Mouse (Mus musculus) macrophage (primary cell): ENCODE results near the gene B9d1. TPM values are rescaled to one million over a fixed set of nuclear protein-coding genes. Genes with fewer than 3 reads are reported as not detected.

Source experiments
- H3K27ac ChIP-seq: fragments of 350-480 bp; formaldehyde crosslinking; 2 replicates; pipeline ENCODE4 v1.9.0; 2021
- H3K36me3 ChIP-seq: fragments of 350-480 bp; formaldehyde crosslinking; 2 replicates; pipeline ENCODE4 v1.9.0; 2021; ENCODE audit errors: inconsistent target
- H3K4me3 ChIP-seq: fragments of 350-480 bp; formaldehyde crosslinking; 2 replicates; pipeline ENCODE4 v1.9.0; 2021; ENCODE audit errors: inconsistent target
- H3K79me2 ChIP-seq: fragments of 350-480 bp; formaldehyde crosslinking; 2 replicates; pipeline ENCODE4 v1.9.0; 2021; ENCODE audit errors: inconsistent target
- WGBS: methylation state at CpG from one replicate; pipeline ENCODE4 v1.1.7; 2026; ENCODE audit warnings: inconsistent platforms; ENCODE audit not compliant: missing documents; 5-methylcytosine and 5-hydroxymethylcytosine counted together
- polyA plus RNA-seq: library from polyadenylated mRNA; stranded (reverse); fragments of 250-400 nt; gene quantifications from 3 replicates; pipeline ENCODE4 v1.2.4, GENCODE M21; 2018; ENCODE audit warnings: inconsistent platforms

B9d1 gene
- polyA plus RNA-seq, 1 experiment from 2014 or later = 0.59 TPM

GRCm38 (mm10) chr11:61484613-61485540, 20.1 kb upstream of the B9d1 start, which contains the start of gene Mfap4:
Gene Mfap4 (plus strand): TSS chr11:61485431.
- H3K36me3 ChIP-seq = peaks cover 10% of the 10 kb centered on the region
- no peaks in the 10 kb centered on the region for H3K79me2 ChIP-seq
- no peak within 1 kb of the TSS for H3K27ac ChIP-seq
- no peak within 1 kb of the TSS for H3K4me3 ChIP-seq
- 89% methylated on average over 20 of the region's 20 CpGs for WGBS

GRCm38 (mm10) chr11:61485541-61486457, 19.1 kb upstream of the B9d1 start:
- Histone ChIP-seq H3K27ac (no peak overlapping the region), H3K4me3 (no peak overlapping the region), H3K79me2 (peaks cover 4% of the 10 kb centered on the region; the same call in 1 of the 2 replicates), H3K36me3 (peaks cover 17% of the 10 kb centered on the region)
- 90% methylated on average over 22 of the region's 22 CpGs for WGBS

DNA sequence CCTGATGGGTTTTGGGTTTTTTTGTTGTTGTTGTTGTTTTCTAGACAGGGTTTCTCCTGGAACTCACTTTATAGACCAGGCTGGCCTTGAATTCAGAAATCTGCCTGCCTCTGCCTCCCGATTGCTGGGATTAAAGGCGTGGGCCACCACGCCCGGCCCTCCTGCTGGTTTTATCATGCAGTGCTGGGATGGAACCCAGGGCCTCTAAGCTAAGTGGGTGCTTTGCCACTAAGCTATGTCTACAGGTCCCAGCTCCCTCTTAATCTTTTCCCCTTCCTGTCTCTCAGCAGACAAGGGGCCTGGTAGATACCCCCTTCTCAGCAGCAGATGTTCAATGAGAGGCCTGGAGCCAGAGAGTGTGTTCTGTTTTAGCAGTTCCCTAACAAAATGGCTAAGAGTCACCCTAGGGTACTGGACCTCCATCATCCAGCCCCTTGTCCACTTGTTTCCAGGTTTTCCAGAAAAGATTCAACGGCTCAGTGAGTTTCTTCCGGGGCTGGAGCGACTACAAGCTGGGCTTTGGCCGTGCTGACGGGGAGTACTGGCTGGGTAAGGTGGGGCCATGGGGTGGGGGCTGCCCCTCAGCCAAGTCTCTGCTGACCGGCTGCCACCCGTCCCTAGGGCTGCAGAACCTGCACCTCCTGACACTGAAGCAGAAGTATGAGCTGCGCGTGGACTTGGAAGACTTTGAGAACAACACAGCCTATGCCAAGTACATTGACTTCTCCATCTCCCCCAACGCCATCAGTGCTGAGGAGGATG, 18.3 kb upstream of the B9d1 start:
- H3K36me3 ChIP-seq = peaks cover 25% of the 10 kb centered on the region
- H3K79me2 ChIP-seq = peaks cover 12% of the 10 kb centered on the region; the same call in 1 of the 2 replicates
- 94% methylated on average over 14 of the region's 14 CpGs for WGBS
- H3K4me3 ChIP-seq = no peak overlapping the region
- no peak overlapping the region for H3K27ac ChIP-seq

GRCm38 (mm10) chr11:61487401-61487800, 17.5 kb upstream of the B9d1 start:
- 78% methylated on average over 2 of the region's 2 CpGs for WGBS

GRCm38 (mm10) chr11:61487936-61488335, 17.0 kb upstream of the B9d1 start:
- Histone ChIP-seq H3K4me3 (no peak overlapping the region), H3K27ac (no peak overlapping the region), H3K79me2 (peaks cover 25% of the 10 kb centered on the region), H3K36me3 (peaks cover 34% of the 10 kb centered on the region)
- WGBS = 93% methylated on average over 7 of the region's 7 CpGs

More at GRCm38 (mm10) chr11:61487401-61487800, 17.5 kb upstream of the B9d1 start:
- no peak overlapping the region for H3K27ac ChIP-seq
- H3K4me3 ChIP-seq = no peak overlapping the region
- peaks cover 20% of the 10 kb centered on the region for H3K79me2 ChIP-seq
- H3K36me3 ChIP-seq = peaks cover 33% of the 10 kb centered on the region

DNA sequence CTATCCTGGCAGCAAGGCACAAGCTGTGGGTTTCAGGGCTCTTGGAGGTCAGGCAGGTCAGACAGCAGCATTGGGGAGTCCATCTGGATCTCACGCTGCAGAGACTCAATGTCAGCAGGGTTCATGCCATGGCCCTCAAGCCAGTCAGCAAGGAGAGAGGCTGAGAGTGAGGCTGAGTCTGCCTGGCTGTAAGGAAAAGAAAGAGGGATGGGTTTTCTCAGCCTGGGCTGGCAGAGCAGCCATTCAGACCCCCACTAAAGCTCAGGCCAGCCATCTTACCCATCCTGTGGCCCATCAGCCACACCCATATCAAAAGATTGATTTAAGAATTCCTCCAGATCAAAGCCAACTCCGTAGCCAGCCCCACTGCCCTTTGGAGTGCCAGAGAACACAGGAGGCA, 15.9 kb upstream of the B9d1 start:
- no peak overlapping the region for H3K4me3 ChIP-seq
- peaks cover 34% of the 10 kb centered on the region for H3K36me3 ChIP-seq
- no peak overlapping the region for H3K27ac ChIP-seq
- H3K79me2 ChIP-seq = peaks cover 33% of the 10 kb centered on the region
- WGBS = 94% methylated on average over 2 of the region's 2 CpGs

GRCm38 (mm10) chr11:61489874-61490273, 15.1 kb upstream of the B9d1 start:
- peaks cover 33% of the 10 kb centered on the region for H3K79me2 ChIP-seq
- WGBS = 95% methylated on average over 7 of the region's 8 CpGs
- peaks cover 34% of the 10 kb centered on the region for H3K36me3 ChIP-seq
- H3K27ac ChIP-seq = no peak overlapping the region
- H3K4me3 ChIP-seq = no peak overlapping the region

GRCm38 (mm10) chr11:61490944-61491520, 13.9 kb upstream of the B9d1 start:
- Histone ChIP-seq H3K27ac (no peak overlapping the region), H3K36me3 (peaks cover 34% of the 10 kb centered on the region), H3K4me3 (no peak overlapping the region), H3K79me2 (peaks cover 33% of the 10 kb centered on the region)
- WGBS = 95% methylated on average over 20 of the region's 22 CpGs

GRCm38 (mm10) chr11:61492749-61493401, 12.1 kb upstream of the B9d1 start:
- Histone ChIP-seq H3K4me3 (peak overlapping the region; percentile 91), H3K27ac (peak overlapping the region; percentile 84), H3K36me3 (peaks cover 34% of the 10 kb centered on the region), H3K79me2 (peaks cover 33% of the 10 kb centered on the region)
- 81% methylated on average over 12 of the region's 12 CpGs for WGBS

DNA sequence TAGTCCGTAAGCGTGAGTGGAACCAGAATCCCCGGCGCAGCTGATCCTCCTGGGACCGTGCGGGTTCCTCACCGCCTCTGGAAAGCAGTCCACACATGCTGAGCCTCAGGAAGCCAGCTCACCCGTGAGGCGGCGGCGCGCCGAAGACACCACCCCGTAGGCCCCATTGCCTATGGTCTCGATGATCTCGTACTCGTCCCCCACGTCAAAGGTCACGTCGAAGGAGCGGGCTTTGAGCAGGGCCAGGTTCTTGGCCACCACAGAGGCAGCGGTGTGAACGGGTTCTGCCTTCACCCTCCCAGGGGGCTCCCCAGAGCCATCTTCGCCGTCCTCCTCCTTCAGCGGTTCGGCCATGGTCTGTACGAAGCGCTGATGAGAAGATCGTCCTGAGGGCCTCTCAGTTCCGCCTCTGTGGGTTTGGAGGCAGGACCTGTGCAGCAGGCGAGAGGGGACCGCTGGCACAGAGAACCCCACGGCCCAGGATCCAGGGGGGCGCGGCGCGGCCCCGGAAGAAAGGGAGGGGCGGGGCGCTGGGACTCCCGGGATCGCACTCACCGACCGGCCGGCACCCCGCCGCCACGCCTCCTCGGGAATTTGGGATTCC, 11.3 kb upstream of the B9d1 start:
- Histone ChIP-seq H3K4me3 (peak overlapping the region; percentile 91), H3K27ac (peak overlapping the region; percentile 84), H3K36me3 (peaks cover 34% of the 10 kb centered on the region), H3K79me2 (peaks cover 33% of the 10 kb centered on the region)
- 9% methylated on average over 50 of the region's 50 CpGs for WGBS

DNA sequence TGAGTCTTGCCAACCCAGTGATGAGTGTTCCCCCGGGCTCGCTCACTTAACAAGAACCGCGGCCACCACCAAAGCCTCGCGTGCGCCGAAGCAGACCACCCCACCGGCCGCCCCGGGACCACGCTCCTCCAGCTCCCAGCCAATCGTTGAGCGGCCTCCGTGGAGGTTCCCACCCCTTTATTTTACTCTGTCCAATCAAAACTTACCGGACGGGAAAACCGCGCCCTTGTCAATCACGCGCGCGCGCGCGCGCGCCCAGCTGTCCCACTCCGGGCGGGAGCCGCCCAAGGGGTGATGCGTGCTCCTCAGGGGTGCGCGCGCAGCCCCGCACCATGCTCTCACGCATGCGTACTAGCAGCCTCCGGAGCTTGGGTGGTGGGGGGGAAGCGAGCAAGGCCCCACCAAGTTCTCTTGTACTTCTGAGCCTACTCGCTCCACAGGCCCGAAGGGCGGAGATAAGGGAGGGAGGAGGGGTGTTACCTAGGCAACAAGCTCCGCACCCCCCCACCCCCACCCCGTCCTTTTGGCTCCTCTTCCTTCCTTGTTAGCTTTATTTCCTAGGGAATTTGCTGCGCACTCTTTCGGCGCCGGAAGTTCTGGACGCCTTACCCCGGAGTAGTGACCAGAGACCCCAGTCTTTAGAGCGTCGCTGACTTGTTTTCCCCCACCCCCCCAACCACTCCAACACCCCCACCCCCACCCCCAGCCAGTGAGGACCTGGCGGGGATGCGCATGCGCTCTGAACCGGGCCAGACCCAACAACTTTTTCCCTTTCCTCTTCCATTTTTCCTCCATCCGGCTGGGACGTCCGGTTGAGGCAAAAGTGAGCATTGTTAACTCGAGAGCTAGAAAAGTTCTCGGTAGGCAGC, 10.6 kb upstream of the B9d1 start, which contains the start of gene Mapk7:
Gene Mapk7, minus strand, starts transcription at position 278 of the 869 bp plus-strand sequence.
- WGBS = 2% methylated on average over 55 of the region's 62 CpGs
- Histone ChIP-seq H3K4me3 (peak within 1 kb of the TSS; percentile 91), H3K79me2 (peaks cover 33% of the 10 kb centered on the region), H3K36me3 (peaks cover 27% of the 10 kb centered on the region), H3K27ac (peak within 1 kb of the TSS; percentile 84)

GRCm38 (mm10) chr11:61495528-61495927, 9.4 kb upstream of the B9d1 start:
- Histone ChIP-seq H3K4me3 (no peak overlapping the region), H3K36me3 (peaks cover 20% of the 10 kb centered on the region), H3K79me2 (peaks cover 32% of the 10 kb centered on the region), H3K27ac (no peak overlapping the region)
- 94% methylated on average over 2 of the region's 2 CpGs for WGBS
